Mouse (Mus musculus): Measurements from ENCODE around the gene Acap2. TPM values are rescaled to one million over a fixed set of nuclear protein-coding genes. Genes with fewer than 3 reads are reported as not detected.

The Acap2 gene
- total and polyA plus RNA-seq, 3 experiments = 17.2 to 19.1 TPM; not detected in 1

- no peak overlapping the region for H3K9ac ChIP-seq (ENCODE audit: control insufficient read depth, low read depth, low read length, poor library complexity, severe bottlenecking)
- no peaks in the 10 kb centered on the region for H3K36me3 ChIP-seq (ENCODE audit: control insufficient read depth in 1 of 2, insufficient read depth in 2 of 2, low read length in 2 of 2)
- H3K27me3 ChIP-seq (ENCODE audit: control insufficient read depth in 1 of 2, insufficient read depth in 2 of 2, low read length in 2 of 2) = no peaks in the 10 kb centered on the region
- no peak for TF ChIP-seq MAX (IDR thresholded peaks at IDR 0.05; ENCODE audit: low read length)
- TF ChIP-seq MXI1 (IDR thresholded peaks at IDR 0.05; ENCODE audit: low read depth, low read length) = no peak
- TF ChIP-seq TBP (IDR thresholded peaks at IDR 0.05; ENCODE audit: low read depth, low read length) = no peak
- no peak for TF ChIP-seq TAL1 (IDR thresholded peaks at IDR 0.05; ENCODE audit: low read length)
- no peak for TF ChIP-seq ZMIZ1 (IDR thresholded peaks at IDR 0.05; ENCODE audit: low read depth, low read length)
- TF ChIP-seq MYC (IDR thresholded peaks at IDR 0.05; ENCODE audit: low read depth, low read length) = no peak
- TF ChIP-seq POLR2AphosphoS5 (IDR thresholded peaks at IDR 0.05; ENCODE audit: borderline replicate concordance, low read depth, low read length) = no peak
- no peak for TF ChIP-seq SMC3 (IDR thresholded peaks at IDR 0.05; ENCODE audit: low read depth, low read length)
- no peak for TF ChIP-seq POLR2AphosphoS2 (IDR thresholded peaks at IDR 0.05; ENCODE audit: low read length)
- TF ChIP-seq MAFK (IDR thresholded peaks at IDR 0.05; ENCODE audit: borderline replicate concordance, low read depth, low read length) = no peak
- no peak for TF ChIP-seq ELF1 (IDR thresholded peaks at IDR 0.05; ENCODE audit: low read depth, low read length)
- no peak for TF ChIP-seq TCF12 (IDR thresholded peaks at IDR 0.05; ENCODE audit: low read depth, low read length)
- no peak for TF ChIP-seq BHLHE40 (IDR thresholded peaks at IDR 0.05; ENCODE audit: borderline replicate concordance, low read depth, low read length)
- no peak overlapping the region for H3K27ac ChIP-seq (ENCODE audit: control insufficient read depth, low read depth, low read length)
- H3K4me3 ChIP-seq (ENCODE audit: control insufficient read depth in 1 of 2, insufficient read depth in 1 of 2, low read depth in 2 of 2, low read length in 2 of 2) = no peak overlapping the region
- H3K4me1 ChIP-seq (ENCODE audit: control insufficient read depth in 1 of 2, insufficient read depth in 2 of 2, low read length in 2 of 2) = no peaks in the 10 kb centered on the region
- H3K9me3 ChIP-seq (replicated peaks; ENCODE audit: insufficient read depth, low read length) = no peaks in the 10 kb centered on the region
- no peak for DNase-seq (ENCODE audit: low read depth, low spot score)
- peaks cover 2% of the 10 kb centered on the region; the same call in 1 of the 2 replicates for H3K79me2 ChIP-seq (ENCODE audit: control insufficient read depth, insufficient read depth, low read length, poor library complexity)
Observed at GRCm38 (mm10) chr16:31060226-31060625, 140.8 kb downstream of the Acap2 start.

DNA sequence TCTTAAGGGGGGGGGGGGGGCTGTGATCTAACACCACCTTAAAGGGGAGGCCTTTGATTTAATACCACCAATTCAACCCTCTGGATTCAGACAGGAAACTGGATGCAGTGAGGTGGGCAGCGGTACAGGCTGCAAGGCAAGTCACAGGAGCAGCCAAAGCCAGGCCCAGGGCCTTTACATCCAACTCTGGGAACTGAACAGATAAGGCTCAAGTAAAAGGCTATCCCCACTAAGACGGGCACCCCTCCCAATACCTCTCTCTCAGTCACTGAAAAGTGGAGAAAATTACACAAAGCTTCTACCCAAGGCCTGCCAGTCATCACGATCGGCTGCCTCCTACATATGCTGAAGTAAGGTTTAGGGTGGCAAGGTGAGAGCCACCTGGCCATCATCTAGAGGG is 141.3 kb downstream of the Acap2 start:
- no peaks in the 10 kb centered on the region for H3K9me3 ChIP-seq (replicated peaks; ENCODE audit: insufficient read depth, low read length)
- no peak overlapping the region for H3K4me3 ChIP-seq (ENCODE audit: control insufficient read depth in 1 of 2, insufficient read depth in 1 of 2, low read depth in 2 of 2, low read length in 2 of 2)
- H3K27ac ChIP-seq (ENCODE audit: control insufficient read depth, low read depth, low read length) = no peak overlapping the region
- H3K9ac ChIP-seq (ENCODE audit: control insufficient read depth, low read depth, low read length, poor library complexity, severe bottlenecking) = no peak overlapping the region
- H3K4me1 ChIP-seq (ENCODE audit: control insufficient read depth in 1 of 2, insufficient read depth in 2 of 2, low read length in 2 of 2) = no peaks in the 10 kb centered on the region
- H3K27me3 ChIP-seq (ENCODE audit: control insufficient read depth in 1 of 2, insufficient read depth in 2 of 2, low read length in 2 of 2) = no peaks in the 10 kb centered on the region
- TF ChIP-seq ZMIZ1 (IDR thresholded peaks at IDR 0.05; ENCODE audit: low read depth, low read length) (no peak), MYB (IDR thresholded peaks at IDR 0.05; ENCODE audit: low read depth, low read length) (no peak), E2F4 (IDR thresholded peaks at IDR 0.05; ENCODE audit: borderline replicate concordance, low read depth, low read length) (no peak), CHD2 (IDR thresholded peaks at IDR 0.05; ENCODE audit: low read length) (no peak), CHD1 (IDR thresholded peaks at IDR 0.05; ENCODE audit: low read depth, low read length) (no peak), ELF1 (IDR thresholded peaks at IDR 0.05; ENCODE audit: low read depth, low read length) (no peak), MAFK (IDR thresholded peaks at IDR 0.05; ENCODE audit: borderline replicate concordance, low read depth, low read length) (no peak), NELFE (IDR thresholded peaks at IDR 0.05; ENCODE audit: low read depth, low read length) (no peak), MXI1 (IDR thresholded peaks at IDR 0.05; ENCODE audit: low read depth, low read length) (no peak), MEF2A (IDR thresholded peaks at IDR 0.05; ENCODE audit: extremely low read depth, insufficient replicate concordance, low read depth, low read length, poor library complexity, severe bottlenecking) (no peak)
- no peaks in the 10 kb centered on the region for H3K36me3 ChIP-seq (ENCODE audit: control insufficient read depth in 1 of 2, insufficient read depth in 2 of 2, low read length in 2 of 2)
- peaks cover 2% of the 10 kb centered on the region; the same call in 1 of the 2 replicates for H3K79me2 ChIP-seq (ENCODE audit: control insufficient read depth, insufficient read depth, low read length, poor library complexity)
- no peak for DNase-seq (ENCODE audit: low read depth, low spot score)
